Mouse (Mus musculus) small intestine, adult 2 months (tissue): ENCODE results near the gene Rreb1. TPM values are rescaled to one million over a fixed set of nuclear protein-coding genes. Genes with fewer than 3 reads are reported as not detected.

ENCODE experiments used
- H3K27ac ChIP-seq: fragments of 200-500 bp; 2 replicates; pipeline ENCODE4 v1.5.1; 2012; ENCODE audit warnings: low read depth, low read length, control low read depth, inconsistent platforms; ENCODE audit not compliant: insufficient read depth
- H3K27me3 ChIP-seq: fragments of 200-500 bp; 2 replicates; pipeline ENCODE4 v1.6.1; 2012; ENCODE audit warnings: mild to moderate bottlenecking, moderate library complexity, low read length, inconsistent platforms; ENCODE audit not compliant: control insufficient read depth, insufficient read depth
- H3K36me3 ChIP-seq: fragments of 200-500 bp; 2 replicates; pipeline ENCODE4 v1.6.1; 2012; ENCODE audit warnings: mild to moderate bottlenecking, low read length, control low read depth, inconsistent platforms; ENCODE audit not compliant: control insufficient read depth, insufficient read depth
- H3K4me1 ChIP-seq: fragments of 200-500 bp; 2 replicates; pipeline ENCODE4 v1.6.1; 2012; ENCODE audit warnings: low read length, inconsistent platforms, mixed read lengths; ENCODE audit not compliant: control insufficient read depth, insufficient read depth, insufficient read length
- H3K4me3 ChIP-seq: fragments of 200-500 bp; 2 replicates; pipeline ENCODE4 v1.5.1; 2012; ENCODE audit warnings: low read depth, mild to moderate bottlenecking, control low read depth, inconsistent platforms, low read length, moderate library complexity
- CTCF ChIP-seq: fragments of 200-500 bp; IDR thresholded peaks from 2 replicates; pipeline ENCODE4 v1.5.1; 2012; ENCODE audit warnings: low read depth, mild to moderate bottlenecking, control low read depth, inconsistent platforms, low read length, moderate library complexity, mixed read lengths; ENCODE audit not compliant: insufficient replicate concordance, insufficient read length; ENCODE audit errors: extremely low read depth
- POLR2A ChIP-seq: fragments of 200-500 bp; IDR thresholded peaks from 2 replicates; pipeline ENCODE4 v1.6.1; 2012; ENCODE audit warnings: low read depth, mild to moderate bottlenecking, control low read depth, inconsistent platforms, low read length, moderate library complexity
- WGBS: fragments of 180-500 bp; shearing (Covaris S2); methylation state at CpG from one replicate; pipeline ENCODE4 v1.1.7; 2018; 5-methylcytosine and 5-hydroxymethylcytosine counted together
- polyA plus RNA-seq: library from polyadenylated mRNA; depleted of rRNA; stranded (reverse); fragments of >200 nt; gene quantifications from 2 replicates; pipeline ENCODE4 v1.2.3, GENCODE M21; 2012

Rreb1 gene
- polyA plus RNA-seq, 1 experiment = 28.2 TPM

DNA sequence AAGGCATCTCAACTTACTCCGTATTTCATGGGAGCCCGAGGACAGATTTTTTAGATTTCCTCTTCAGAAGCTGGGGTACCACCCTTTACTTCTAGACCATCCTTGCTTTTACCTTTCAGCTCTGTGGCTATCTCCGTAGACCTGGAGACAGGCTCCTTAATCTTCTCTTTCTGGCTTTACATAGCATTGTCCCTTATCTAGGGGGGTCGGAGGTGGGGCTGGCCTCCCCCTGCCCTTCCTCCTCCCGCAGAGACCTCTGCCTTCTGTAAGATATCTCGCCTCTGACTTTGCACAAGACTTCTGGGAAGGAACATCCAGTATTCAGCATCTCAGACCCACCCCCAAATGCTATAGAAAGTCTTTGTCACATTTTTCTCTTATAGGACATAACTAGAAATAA is 107.8 kb downstream of the Rreb1 start:
- WGBS = 87% methylated on average over 6 of the region's 6 CpGs
- Histone ChIP-seq H3K36me3 (peaks cover 18% of the 10 kb centered on the region), H3K27ac (no peak overlapping the region), H3K4me3 (no peak overlapping the region), H3K4me1 (peaks cover 28% of the 10 kb centered on the region), H3K27me3 (no peaks in the 10 kb centered on the region)
- no peak for TF ChIP-seq POLR2A
- no peak for TF ChIP-seq CTCF

DNA sequence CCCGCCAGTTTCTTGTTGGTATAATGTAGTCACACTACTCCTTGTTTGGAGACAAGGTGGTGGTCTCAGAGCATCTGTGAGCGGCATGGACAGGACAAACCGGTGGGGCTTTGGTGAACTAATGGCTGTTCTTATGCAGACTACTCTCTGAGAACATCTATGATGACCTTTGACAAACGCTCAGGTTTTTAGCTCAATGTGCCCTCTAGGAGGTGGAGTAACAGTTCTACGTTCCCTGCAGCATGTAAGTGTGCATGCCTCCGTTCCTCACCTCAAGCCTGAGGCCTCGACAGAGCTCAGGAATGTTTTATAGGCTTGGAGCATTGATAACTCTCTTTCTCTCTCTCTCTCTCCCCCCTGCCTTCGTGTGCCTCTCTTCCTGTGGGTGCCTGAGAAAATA is 116.6 kb downstream of the Rreb1 start:
- H3K36me3 ChIP-seq = peaks cover 54% of the 10 kb centered on the region
- 40% methylated on average over 8 of the region's 8 CpGs for WGBS
- TF ChIP-seq POLR2A (no peak), CTCF (no peak)

DNA sequence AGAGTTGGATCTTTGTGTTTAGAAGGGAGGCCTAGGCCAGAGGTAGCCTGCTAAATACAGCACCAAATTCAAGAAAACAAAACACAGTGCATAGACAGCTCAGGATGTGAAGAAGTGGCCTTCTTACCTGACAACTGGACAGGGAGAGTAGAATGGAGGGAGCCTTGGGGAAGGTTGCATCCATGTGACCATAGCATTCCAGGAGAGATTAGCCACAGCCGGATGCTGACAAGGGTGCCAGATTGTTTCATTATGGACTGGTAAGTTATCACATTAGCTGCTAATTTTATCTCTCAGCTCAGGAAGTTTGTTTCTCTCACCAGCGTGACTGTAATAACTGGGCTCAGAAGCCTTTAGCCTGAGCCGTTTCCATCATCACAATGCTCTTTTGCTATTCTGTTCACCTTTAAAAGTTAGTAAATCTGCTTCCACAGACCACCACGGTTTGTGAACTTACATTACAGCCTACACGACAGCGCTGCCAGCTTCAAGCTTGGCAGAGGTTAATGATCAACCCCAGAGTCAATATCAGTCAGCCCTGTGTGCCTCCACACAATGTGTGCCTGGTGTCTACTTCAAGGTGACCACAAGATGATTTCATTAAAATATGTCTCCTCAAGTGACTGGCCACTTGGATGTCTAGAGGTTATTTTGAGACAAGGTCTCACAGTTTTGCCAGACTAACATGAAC is 117.5 kb downstream of the Rreb1 start:
- H3K4me3 ChIP-seq = no peak overlapping the region
- peaks cover 59% of the 10 kb centered on the region for H3K36me3 ChIP-seq
- peak overlapping the region; percentile 67 for H3K27ac ChIP-seq
- no peak for TF ChIP-seq CTCF
- TF ChIP-seq POLR2A = no peak
- H3K27me3 ChIP-seq = no peaks in the 10 kb centered on the region
- peaks cover 23% of the 10 kb centered on the region for H3K4me1 ChIP-seq
- WGBS = 28% methylated on average over 6 of the region's 6 CpGs

More for the DNA sequence above, 116.6 kb downstream of the Rreb1 start:
- peaks cover 23% of the 10 kb centered on the region for H3K4me1 ChIP-seq
- no peak overlapping the region for H3K4me3 ChIP-seq
- no peaks in the 10 kb centered on the region for H3K27me3 ChIP-seq
- H3K27ac ChIP-seq = peak overlapping the region; percentile 67; the same call in 1 of the 2 replicates

DNA sequence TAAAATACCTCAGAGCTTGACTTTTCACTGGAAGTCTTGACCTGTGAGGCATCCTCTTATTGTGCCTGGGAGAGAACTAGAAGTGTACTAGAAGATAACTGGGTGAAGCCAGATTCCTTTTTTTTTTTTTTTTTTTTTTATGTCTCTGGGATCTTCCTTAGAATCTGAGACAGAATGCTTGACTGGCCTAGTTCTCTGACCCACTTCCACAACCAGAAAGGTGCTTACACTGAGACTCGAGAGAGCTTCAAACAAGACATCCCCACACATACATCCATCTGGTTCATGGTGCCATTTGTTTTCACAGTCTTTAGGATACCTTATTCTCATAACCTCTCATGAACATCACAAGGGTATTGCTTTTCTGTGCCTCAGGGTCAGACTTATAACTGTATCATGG is 118.2 kb downstream of the Rreb1 start:
- no peak for TF ChIP-seq CTCF
- TF ChIP-seq POLR2A = no peak
- WGBS = 89% methylated on average over 1 of the region's 1 CpGs

DNA sequence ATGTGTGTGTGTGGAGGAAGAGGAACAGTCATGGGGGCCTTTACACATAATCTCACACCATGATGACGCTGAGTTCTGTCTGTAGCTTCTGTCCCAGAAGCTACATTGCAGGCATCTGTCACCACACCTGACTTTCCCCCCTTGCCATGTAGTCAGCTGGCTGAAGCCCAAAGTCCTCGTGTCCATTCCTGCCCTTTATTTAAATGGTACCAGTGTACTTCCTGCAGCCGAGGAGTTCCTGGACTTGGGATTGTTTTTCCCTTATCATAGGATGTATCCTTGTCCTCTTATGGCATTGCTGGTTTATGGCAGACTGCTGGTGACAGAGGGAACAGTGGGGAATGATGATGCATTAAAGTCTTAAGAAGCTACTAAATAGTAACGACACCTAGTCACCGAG is 120.6 kb downstream of the Rreb1 start:
- TF ChIP-seq POLR2A (no peak), CTCF (no peak)
- Histone ChIP-seq H3K27me3 (no peaks in the 10 kb centered on the region), H3K27ac (peak overlapping the region; percentile 21), H3K4me3 (no peak overlapping the region), H3K36me3 (peaks cover 67% of the 10 kb centered on the region), H3K4me1 (peaks cover 16% of the 10 kb centered on the region)
- WGBS = 33% methylated on average over 5 of the region's 5 CpGs

More for the DNA sequence above, 118.2 kb downstream of the Rreb1 start:
- Histone ChIP-seq H3K4me3 (no peak overlapping the region), H3K27me3 (no peaks in the 10 kb centered on the region), H3K4me1 (peaks cover 22% of the 10 kb centered on the region), H3K27ac (no peak overlapping the region), H3K36me3 (peaks cover 65% of the 10 kb centered on the region)

DNA sequence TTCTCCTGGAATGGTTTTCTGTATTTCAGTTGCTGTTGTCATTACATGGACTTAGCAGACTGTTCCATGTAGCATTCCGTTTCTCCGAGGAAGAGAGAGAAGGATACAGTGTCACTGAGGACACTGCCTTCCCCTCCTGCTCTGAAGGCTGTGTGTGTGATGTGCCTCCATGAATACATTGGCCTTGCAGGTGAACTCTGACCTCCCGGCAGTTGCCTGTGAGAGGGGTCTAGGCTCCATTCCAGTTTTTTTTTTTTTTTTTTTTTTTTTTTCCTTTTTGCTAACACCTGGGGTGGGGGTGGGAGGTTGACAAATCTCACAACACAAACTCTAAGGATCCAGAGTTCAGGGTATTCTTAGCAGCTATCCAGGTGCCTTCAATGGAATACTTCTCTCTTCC is 124.8 kb downstream of the Rreb1 start:
- Histone ChIP-seq H3K27me3 (no peaks in the 10 kb centered on the region), H3K36me3 (peaks cover 59% of the 10 kb centered on the region), H3K4me1 (no peaks in the 10 kb centered on the region; the same call in none of the 2 replicates), H3K4me3 (no peak overlapping the region), H3K27ac (no peak overlapping the region)
- no peak for TF ChIP-seq POLR2A
- no peak for TF ChIP-seq CTCF
- 62% methylated on average over 3 of the region's 3 CpGs for WGBS

DNA sequence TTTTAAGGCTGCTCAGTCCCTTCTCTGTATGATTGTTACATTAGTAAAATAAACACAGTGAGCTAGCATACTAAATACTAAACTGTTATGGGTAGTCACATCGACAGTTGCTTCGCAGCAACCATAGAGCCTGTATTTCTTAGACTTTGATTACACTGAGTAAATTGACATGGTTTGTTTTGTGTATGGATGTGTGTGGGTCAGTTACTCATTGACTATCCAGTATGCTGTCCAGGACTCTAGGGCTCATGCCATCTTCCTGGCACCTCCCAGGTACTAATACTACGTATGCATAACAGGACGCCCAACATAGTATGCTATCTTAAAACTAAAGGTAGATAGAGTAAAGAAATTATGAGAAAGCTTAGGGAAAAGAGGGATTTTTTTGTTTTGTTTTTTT is 125.3 kb downstream of the Rreb1 start:
- TF ChIP-seq POLR2A (no peak), CTCF (no peak)
- Histone ChIP-seq H3K4me3 (no peak overlapping the region), H3K27me3 (no peaks in the 10 kb centered on the region), H3K4me1 (no peaks in the 10 kb centered on the region; the same call in none of the 2 replicates), H3K27ac (no peak overlapping the region), H3K36me3 (peaks cover 58% of the 10 kb centered on the region)
- WGBS = 85% methylated on average over 4 of the region's 4 CpGs
